Mouse (Mus musculus): ENCODE measurements at regions not wholly inside any gene's neighbourhood (a gene's known extent, or its start where the extent isn't known, plus 50 kb on each side); places are given as distances from the start of the nearest gene placed in this dataset.

DNA sequence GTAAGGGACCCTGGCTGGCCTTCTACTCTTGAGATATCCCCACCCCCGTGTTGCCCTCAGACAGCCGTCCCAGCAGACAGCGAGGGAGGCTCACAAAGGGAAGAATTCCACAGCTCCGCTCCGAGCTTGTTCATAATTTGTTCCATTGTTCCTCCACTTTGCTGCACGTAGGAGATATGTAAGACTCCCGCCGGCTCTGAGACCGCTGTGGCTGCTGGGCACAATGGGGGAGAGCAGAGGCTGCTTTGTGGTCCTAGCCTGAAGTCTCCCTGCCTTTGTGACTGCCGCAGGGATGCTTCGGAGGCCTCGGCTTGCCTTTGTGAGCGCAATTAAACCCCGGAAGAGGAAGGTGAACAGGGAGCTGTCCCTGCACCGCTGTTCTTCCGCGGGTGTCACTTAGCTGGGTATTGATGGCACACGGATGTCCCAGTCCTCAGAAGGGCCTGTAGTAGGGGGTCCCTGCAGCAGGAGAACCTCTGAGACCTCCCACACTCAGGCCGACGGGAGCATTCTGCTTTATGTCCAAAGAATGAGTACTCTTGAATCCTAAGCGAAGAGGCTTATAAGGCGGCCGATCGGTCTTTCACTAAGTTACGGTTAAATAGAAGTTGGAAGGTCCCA lies 201.3 kb upstream of the Sall1 start:
- no peak overlapping the region for H3K27ac ChIP-seq (ENCODE audit: low read depth, low read length)
- H3K4me3 ChIP-seq (ENCODE audit: low read depth, low read length) = no peak overlapping the region
- H3K9ac ChIP-seq (ENCODE audit: low read length) = peak overlapping the region; percentile 58
- peak; percentile 76 for ATAC-seq (replicated peaks; ENCODE audit: low FRiP score)
- peak; percentile 69 for DNase-seq (ENCODE audit: low spot score)
- H3K4me2 ChIP-seq (ENCODE audit: low read depth, low read length, severe bottlenecking) = peak overlapping the region; percentile 41
- H3K9me3 ChIP-seq (ENCODE audit: control insufficient read depth, low read length) = no peaks in the 10 kb centered on the region
- H3K27me3 ChIP-seq (ENCODE audit: control insufficient read depth, insufficient read depth, low read length) = 0 out of 2 replicates have a peak, but pooled peaks cover 2% of the 10 kb centered on the region
- 10% methylated on average over 25 of the region's 25 CpGs for WGBS
- H3K4me1 ChIP-seq (replicated peaks; ENCODE audit: control insufficient read depth, insufficient read depth, low read length) = peaks cover 6% of the 10 kb centered on the region
- H3K36me3 ChIP-seq (ENCODE audit: control insufficient read depth, insufficient read depth, low read length) = no peaks in the 10 kb centered on the region

DNA sequence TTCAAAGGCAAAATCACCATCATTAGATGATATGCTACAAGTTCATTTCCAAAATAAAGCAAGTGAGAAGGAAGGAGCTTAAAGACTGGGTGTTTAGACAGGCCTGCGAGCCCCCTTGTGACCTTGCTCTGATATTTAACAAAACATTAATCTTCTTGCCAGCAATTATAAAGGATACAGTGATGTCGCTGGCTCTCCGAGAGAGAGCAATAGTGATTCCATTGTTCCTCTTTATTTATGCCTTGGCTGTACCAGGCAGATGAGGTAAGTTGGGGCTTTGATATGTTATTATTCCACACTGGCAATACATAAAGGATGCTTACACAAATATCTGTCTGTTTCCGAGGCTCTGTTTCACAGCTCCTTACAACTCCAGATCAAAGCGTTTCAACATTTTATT lies 197.7 kb upstream of the Sall1 start:
- H3K4me2 ChIP-seq (ENCODE audit: low read depth, low read length, severe bottlenecking) = no peak overlapping the region
- no peak for DNase-seq (ENCODE audit: low spot score)
- H3K4me1 ChIP-seq (replicated peaks; ENCODE audit: control insufficient read depth, insufficient read depth, low read length) = peaks cover 6% of the 10 kb centered on the region
- no peak overlapping the region for H3K9ac ChIP-seq (ENCODE audit: low read length)
- no peaks in the 10 kb centered on the region for H3K36me3 ChIP-seq (ENCODE audit: control insufficient read depth, insufficient read depth, low read length)
- WGBS = 20% methylated on average over 5 of the region's 5 CpGs
- 0 out of 2 replicates have a peak, but pooled peaks cover 2% of the 10 kb centered on the region for H3K27me3 ChIP-seq (ENCODE audit: control insufficient read depth, insufficient read depth, low read length)
- H3K4me3 ChIP-seq (ENCODE audit: low read depth, low read length) = no peak overlapping the region
- H3K27ac ChIP-seq (ENCODE audit: low read depth, low read length) = no peak overlapping the region
- no peaks in the 10 kb centered on the region for H3K9me3 ChIP-seq (ENCODE audit: control insufficient read depth, low read length)
- no peak for ATAC-seq (replicated peaks; ENCODE audit: low FRiP score)

DNA sequence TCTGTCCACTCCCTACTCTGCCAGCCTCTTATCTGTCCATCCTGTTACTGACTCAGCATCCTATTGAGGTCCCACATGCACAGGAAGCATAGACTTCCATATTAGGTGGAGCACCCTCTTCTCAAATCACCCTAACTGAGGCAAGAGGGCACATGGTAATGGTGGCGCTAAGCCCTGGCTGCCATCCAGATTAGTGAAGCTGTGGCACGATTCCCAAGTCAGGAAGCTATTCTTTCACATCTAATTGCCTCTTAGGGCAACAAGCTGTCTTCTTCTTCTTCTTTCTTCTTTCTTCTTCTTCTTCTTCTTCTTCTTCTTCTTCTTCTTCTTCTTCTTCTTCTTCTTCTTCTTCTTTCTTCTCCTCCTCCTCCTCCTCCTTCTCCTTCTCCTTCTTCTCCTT lies 195.7 kb upstream of the Sall1 start:
- Histone ChIP-seq H3K9ac (ENCODE audit: low read length) (no peak overlapping the region), H3K4me1 (replicated peaks; ENCODE audit: control insufficient read depth, insufficient read depth, low read length) (peaks cover 4% of the 10 kb centered on the region), H3K4me2 (ENCODE audit: low read depth, low read length, severe bottlenecking) (no peak overlapping the region), H3K9me3 (ENCODE audit: control insufficient read depth, low read length) (no peaks in the 10 kb centered on the region), H3K4me3 (ENCODE audit: low read depth, low read length) (no peak overlapping the region), H3K27ac (ENCODE audit: low read depth, low read length) (no peak overlapping the region), H3K36me3 (ENCODE audit: control insufficient read depth, insufficient read depth, low read length) (no peaks in the 10 kb centered on the region), H3K27me3 (ENCODE audit: control insufficient read depth, insufficient read depth, low read length) (0 out of 2 replicates have a peak, but pooled peaks cover 2% of the 10 kb centered on the region)
- WGBS = 87% methylated on average over 2 of the region's 2 CpGs
- ATAC-seq (replicated peaks; ENCODE audit: low FRiP score) (no peak), DNase-seq (ENCODE audit: low spot score) (no peak)

DNA sequence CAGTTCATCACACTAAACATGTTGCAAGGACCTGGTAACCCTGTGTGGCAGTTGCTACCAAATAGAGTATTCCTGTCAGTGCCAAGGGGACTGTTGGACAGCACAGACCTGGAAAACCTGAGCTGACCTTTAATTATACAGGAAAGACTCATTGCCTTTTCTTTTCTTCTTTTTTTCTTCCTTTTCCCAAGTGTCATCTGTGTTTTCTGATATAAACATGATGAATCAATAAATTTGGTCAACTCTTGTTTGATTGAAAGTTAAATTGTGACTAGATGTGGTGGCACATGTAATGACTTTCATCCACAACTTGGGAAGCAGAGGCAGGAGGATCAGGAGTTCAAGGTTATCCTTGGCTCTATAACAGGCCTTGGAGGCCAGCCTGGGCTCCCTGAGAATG lies 190.1 kb upstream of the Sall1 start:
- no peaks in the 10 kb centered on the region for H3K9me3 ChIP-seq (ENCODE audit: control insufficient read depth, low read length)
- no peak overlapping the region for H3K9ac ChIP-seq (ENCODE audit: low read length)
- H3K36me3 ChIP-seq (ENCODE audit: control insufficient read depth, insufficient read depth, low read length) = no peaks in the 10 kb centered on the region
- no peak overlapping the region for H3K4me2 ChIP-seq (ENCODE audit: low read depth, low read length, severe bottlenecking)
- no peaks in the 10 kb centered on the region for H3K4me1 ChIP-seq (replicated peaks; ENCODE audit: control insufficient read depth, insufficient read depth, low read length)
- no peaks in the 10 kb centered on the region for H3K27me3 ChIP-seq (ENCODE audit: control insufficient read depth, insufficient read depth, low read length)
- no peak overlapping the region for H3K4me3 ChIP-seq (ENCODE audit: low read depth, low read length)
- DNase-seq (ENCODE audit: low spot score) = no peak
- no peak for ATAC-seq (replicated peaks; ENCODE audit: low FRiP score)
- H3K27ac ChIP-seq (ENCODE audit: low read depth, low read length) = no peak overlapping the region

DNA sequence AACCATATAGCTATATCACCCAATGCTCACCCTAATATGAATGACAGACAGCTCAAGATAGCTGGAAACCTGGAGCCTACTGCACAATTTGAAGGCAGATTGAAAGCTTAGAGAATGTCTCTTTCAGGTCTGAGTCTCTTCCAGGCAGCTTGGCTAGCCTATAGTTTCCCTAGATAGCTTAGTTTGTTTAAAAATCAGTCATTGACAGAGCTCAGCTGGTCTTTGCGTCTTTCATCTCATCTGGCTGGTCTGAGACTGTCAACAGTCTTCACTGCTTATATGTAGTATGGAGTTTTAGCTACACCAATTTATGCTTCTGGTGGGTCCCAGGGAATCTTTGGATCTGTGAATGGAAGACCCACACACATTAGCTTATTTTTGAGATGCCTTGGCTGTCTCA lies 188.4 kb upstream of the Sall1 start:
- H3K9me3 ChIP-seq (ENCODE audit: control insufficient read depth, low read length) = no peaks in the 10 kb centered on the region
- no peak overlapping the region for H3K27ac ChIP-seq (ENCODE audit: low read depth, low read length)
- DNase-seq (ENCODE audit: low spot score) (no peak), ATAC-seq (replicated peaks; ENCODE audit: low FRiP score) (no peak)
- 95% methylated on average over 1 of the region's 1 CpGs for WGBS
- H3K4me1 ChIP-seq (replicated peaks; ENCODE audit: control insufficient read depth, insufficient read depth, low read length) = no peaks in the 10 kb centered on the region
- no peak overlapping the region for H3K9ac ChIP-seq (ENCODE audit: low read length)
- no peak overlapping the region for H3K4me3 ChIP-seq (ENCODE audit: low read depth, low read length)
- no peaks in the 10 kb centered on the region for H3K36me3 ChIP-seq (ENCODE audit: control insufficient read depth, insufficient read depth, low read length)
- no peaks in the 10 kb centered on the region for H3K27me3 ChIP-seq (ENCODE audit: control insufficient read depth, insufficient read depth, low read length)
- no peak overlapping the region for H3K4me2 ChIP-seq (ENCODE audit: low read depth, low read length, severe bottlenecking)

DNA sequence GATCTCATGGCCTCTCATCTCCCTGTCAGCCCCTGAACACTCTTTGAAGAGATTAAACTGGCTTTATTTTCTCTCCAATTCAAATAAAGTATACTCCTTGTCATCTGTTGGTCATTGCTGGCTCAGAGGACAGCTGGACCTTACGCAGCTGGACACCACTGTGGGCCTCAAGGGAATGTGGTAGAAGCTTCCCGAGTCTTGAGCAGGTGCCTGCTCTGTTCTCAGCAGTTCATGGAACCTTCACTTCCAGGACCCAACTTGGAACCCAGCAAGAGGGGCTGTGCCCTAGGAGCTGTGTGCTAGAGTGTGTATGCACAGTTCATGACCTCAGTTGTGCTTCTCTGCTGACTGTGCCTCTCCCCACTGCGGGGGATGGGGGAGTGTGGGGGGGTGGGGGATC lies 185.2 kb upstream of the Sall1 start:
- Histone ChIP-seq H3K4me3 (ENCODE audit: low read depth, low read length) (no peak overlapping the region), H3K9ac (ENCODE audit: low read length) (no peak overlapping the region), H3K4me1 (replicated peaks; ENCODE audit: control insufficient read depth, insufficient read depth, low read length) (no peaks in the 10 kb centered on the region), H3K27me3 (ENCODE audit: control insufficient read depth, insufficient read depth, low read length) (no peaks in the 10 kb centered on the region), H3K4me2 (ENCODE audit: low read depth, low read length, severe bottlenecking) (no peak overlapping the region), H3K27ac (ENCODE audit: low read depth, low read length) (no peak overlapping the region), H3K36me3 (ENCODE audit: control insufficient read depth, insufficient read depth, low read length) (no peaks in the 10 kb centered on the region), H3K9me3 (ENCODE audit: control insufficient read depth, low read length) (no peaks in the 10 kb centered on the region)
- ATAC-seq (replicated peaks; ENCODE audit: low FRiP score) (no peak), DNase-seq (ENCODE audit: low spot score) (no peak)
- WGBS = 86% methylated on average over 3 of the region's 3 CpGs

DNA sequence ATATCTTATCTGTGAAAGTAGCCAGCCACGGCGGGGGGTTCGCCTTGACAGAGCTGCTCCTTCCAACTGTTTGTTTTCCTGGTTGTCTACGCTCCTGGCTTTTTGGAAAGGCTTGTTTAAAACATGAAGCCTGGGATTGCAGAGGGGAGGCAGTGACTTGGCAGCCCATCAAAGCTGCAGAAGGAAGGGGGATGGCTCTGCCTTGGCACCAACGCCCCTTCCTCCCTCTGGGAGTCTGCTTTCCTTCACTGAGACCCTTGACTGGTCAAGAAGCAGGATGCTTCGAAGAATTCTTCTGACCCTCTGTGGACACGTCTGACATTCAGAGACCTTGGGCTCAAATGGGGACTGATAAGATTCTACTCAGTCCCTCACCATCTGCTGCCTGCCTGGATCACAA lies 176.9 kb upstream of the Sall1 start:
- 83% methylated on average over 7 of the region's 7 CpGs for WGBS
- no peaks in the 10 kb centered on the region for H3K27me3 ChIP-seq (ENCODE audit: control insufficient read depth, insufficient read depth, low read length)
- H3K36me3 ChIP-seq (ENCODE audit: control insufficient read depth, insufficient read depth, low read length) = no peaks in the 10 kb centered on the region
- H3K9ac ChIP-seq (ENCODE audit: low read length) = no peak overlapping the region
- DNase-seq (ENCODE audit: low spot score) = no peak
- no peak overlapping the region for H3K4me3 ChIP-seq (ENCODE audit: low read depth, low read length)
- no peaks in the 10 kb centered on the region for H3K9me3 ChIP-seq (ENCODE audit: control insufficient read depth, low read length)
- no peak for ATAC-seq (replicated peaks; ENCODE audit: low FRiP score)
- no peak overlapping the region for H3K27ac ChIP-seq (ENCODE audit: low read depth, low read length)
- H3K4me1 ChIP-seq (replicated peaks; ENCODE audit: control insufficient read depth, insufficient read depth, low read length) = no peaks in the 10 kb centered on the region
- no peak overlapping the region for H3K4me2 ChIP-seq (ENCODE audit: low read depth, low read length, severe bottlenecking)

DNA sequence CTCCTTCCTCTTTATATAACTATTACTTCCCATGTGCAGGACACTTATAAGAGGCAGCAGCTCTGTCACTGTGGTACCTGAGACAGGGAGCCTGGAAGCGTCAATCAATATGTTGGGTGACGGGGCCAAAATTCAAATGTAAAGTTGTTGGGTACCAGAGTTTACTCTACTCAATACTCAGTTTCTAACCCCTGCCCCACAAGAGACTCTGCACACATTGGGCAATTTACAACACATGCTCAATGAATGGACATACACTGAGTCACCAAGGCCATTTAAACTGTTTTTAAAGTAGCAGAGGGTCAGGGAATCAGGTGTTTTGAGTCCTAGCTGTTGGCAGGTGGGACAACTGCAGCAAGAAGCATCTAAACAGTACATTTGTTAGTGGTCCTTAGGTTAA lies 176.4 kb upstream of the Sall1 start:
- DNase-seq (ENCODE audit: low spot score) (no peak), ATAC-seq (replicated peaks; ENCODE audit: low FRiP score) (no peak)
- Histone ChIP-seq H3K36me3 (ENCODE audit: control insufficient read depth, insufficient read depth, low read length) (no peaks in the 10 kb centered on the region), H3K9me3 (ENCODE audit: control insufficient read depth, low read length) (no peaks in the 10 kb centered on the region), H3K4me3 (ENCODE audit: low read depth, low read length) (no peak overlapping the region), H3K4me2 (ENCODE audit: low read depth, low read length, severe bottlenecking) (no peak overlapping the region), H3K27me3 (ENCODE audit: control insufficient read depth, insufficient read depth, low read length) (no peaks in the 10 kb centered on the region), H3K4me1 (replicated peaks; ENCODE audit: control insufficient read depth, insufficient read depth, low read length) (no peaks in the 10 kb centered on the region), H3K9ac (ENCODE audit: low read length) (no peak overlapping the region), H3K27ac (ENCODE audit: low read depth, low read length) (no peak overlapping the region)
- 93% methylated on average over 2 of the region's 2 CpGs for WGBS

DNA sequence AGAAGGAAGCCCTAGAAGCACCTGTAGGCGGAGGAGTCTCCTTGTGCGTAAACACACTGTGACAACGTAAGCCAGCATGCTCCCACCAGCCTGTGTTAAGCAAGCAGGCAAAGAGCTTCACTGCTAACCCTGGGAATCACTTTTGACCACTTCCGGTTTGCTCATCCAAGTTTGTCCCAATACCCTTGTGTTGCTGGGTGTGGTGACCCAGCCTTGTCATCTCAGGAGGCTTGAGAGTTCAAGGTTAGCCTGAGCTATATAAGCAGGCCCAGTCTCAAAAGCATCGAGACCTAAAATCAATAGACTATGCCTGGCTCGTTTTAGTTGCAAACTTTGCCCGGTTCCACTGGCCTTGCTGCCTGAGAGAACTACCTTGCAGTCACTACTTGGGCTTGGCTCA lies 175.2 kb upstream of the Sall1 start:
- H3K9me3 ChIP-seq (ENCODE audit: control insufficient read depth, low read length) = no peaks in the 10 kb centered on the region
- no peaks in the 10 kb centered on the region for H3K27me3 ChIP-seq (ENCODE audit: control insufficient read depth, insufficient read depth, low read length)
- H3K4me3 ChIP-seq (ENCODE audit: low read depth, low read length) = no peak overlapping the region
- H3K4me1 ChIP-seq (replicated peaks; ENCODE audit: control insufficient read depth, insufficient read depth, low read length) = no peaks in the 10 kb centered on the region
- 88% methylated on average over 7 of the region's 7 CpGs for WGBS
- H3K36me3 ChIP-seq (ENCODE audit: control insufficient read depth, insufficient read depth, low read length) = no peaks in the 10 kb centered on the region
- DNase-seq (ENCODE audit: low spot score) (no peak), ATAC-seq (replicated peaks; ENCODE audit: low FRiP score) (no peak)
- H3K9ac ChIP-seq (ENCODE audit: low read length) = no peak overlapping the region
- no peak overlapping the region for H3K4me2 ChIP-seq (ENCODE audit: low read depth, low read length, severe bottlenecking)
- H3K27ac ChIP-seq (ENCODE audit: low read depth, low read length) = no peak overlapping the region
